Mouse (Mus musculus): ENCODE data around the gene Ttc17. TPM values are rescaled to one million over a fixed set of nuclear protein-coding genes. Genes with fewer than 3 reads are reported as not detected.
A peak's percentile ranks its signal among the peaks of the same experiment; 100 is the strongest.

The Ttc17 gene
- total and polyA plus RNA-seq, 2 experiments from 2014 or later = 19.1 to 22.9 TPM

- DNase-seq (ENCODE audit: low spot score) = no peak
- Histone ChIP-seq H3K4me1 (ENCODE audit: insufficient read depth, low read length) (0 out of 2 replicates have a peak, but pooled peaks cover 13% of the 10 kb centered on the region), H3K27ac (no peak overlapping the region), H3K36me3 (ENCODE audit: insufficient read depth, low read length) (no peaks in the 10 kb centered on the region), H3K27me3 (ENCODE audit: insufficient read depth, low read length) (no peaks in the 10 kb centered on the region), H3K9ac (replicated peaks; ENCODE audit: low read length) (no peak overlapping the region), H3K4me2 (ENCODE audit: low read depth, low read length) (no peak overlapping the region), H3K9me3 (ENCODE audit: low read length) (no peaks in the 10 kb centered on the region), H3K4me3 (ENCODE audit: low read length) (no peak overlapping the region)
- ATAC-seq = no peak
- 30% methylated on average over 5 of the region's 5 CpGs for WGBS
- TF ChIP-seq CTCF (IDR thresholded peaks at IDR 0.05; ENCODE audit: low read depth) = no peak
Measured at GRCm38 (mm10) chr2:94288086-94288485, 118.4 kb downstream of the Ttc17 start.

- TF ChIP-seq CTCF (IDR thresholded peaks at IDR 0.05; ENCODE audit: low read depth) = no peak
- Histone ChIP-seq H3K4me1 (ENCODE audit: insufficient read depth, low read length) (0 out of 2 replicates have a peak, but pooled peaks cover 13% of the 10 kb centered on the region), H3K27ac (no peak overlapping the region), H3K27me3 (ENCODE audit: insufficient read depth, low read length) (no peaks in the 10 kb centered on the region), H3K4me2 (ENCODE audit: low read depth, low read length) (no peak overlapping the region), H3K9me3 (ENCODE audit: low read length) (no peaks in the 10 kb centered on the region), H3K9ac (replicated peaks; ENCODE audit: low read length) (no peak overlapping the region), H3K4me3 (ENCODE audit: low read length) (no peak overlapping the region), H3K36me3 (ENCODE audit: insufficient read depth, low read length) (no peaks in the 10 kb centered on the region)
- ATAC-seq = no peak
- 47% methylated on average over 7 of the region's 7 CpGs for WGBS
- no peak for DNase-seq (ENCODE audit: low spot score)
Measured at GRCm38 (mm10) chr2:94287435-94287834, 119.1 kb downstream of the Ttc17 start.

GRCm38 (mm10) chr2:94283526-94283925 lies 123.0 kb downstream of the Ttc17 start:
- no peak for TF ChIP-seq CTCF (IDR thresholded peaks at IDR 0.05; ENCODE audit: low read depth)
- WGBS = 70% methylated on average over 6 of the region's 6 CpGs
- H3K9ac ChIP-seq (replicated peaks; ENCODE audit: low read length) = no peak overlapping the region
- H3K4me3 ChIP-seq (ENCODE audit: low read length) = no peak overlapping the region
- ATAC-seq (no peak), DNase-seq (ENCODE audit: low spot score) (no peak)
- no peaks in the 10 kb centered on the region for H3K36me3 ChIP-seq (ENCODE audit: insufficient read depth, low read length)
- H3K4me1 ChIP-seq (ENCODE audit: insufficient read depth, low read length) = no peaks in the 10 kb centered on the region
- no peaks in the 10 kb centered on the region for H3K9me3 ChIP-seq (ENCODE audit: low read length)
- no peak overlapping the region for H3K27ac ChIP-seq
- H3K27me3 ChIP-seq (ENCODE audit: insufficient read depth, low read length) = no peaks in the 10 kb centered on the region
- no peak overlapping the region for H3K4me2 ChIP-seq (ENCODE audit: low read depth, low read length)

GRCm38 (mm10) chr2:94279596-94279995 lies 126.9 kb downstream of the Ttc17 start:
- Histone ChIP-seq H3K27ac (no peak overlapping the region), H3K36me3 (ENCODE audit: insufficient read depth, low read length) (no peaks in the 10 kb centered on the region), H3K4me1 (ENCODE audit: insufficient read depth, low read length) (no peaks in the 10 kb centered on the region), H3K27me3 (ENCODE audit: insufficient read depth, low read length) (no peaks in the 10 kb centered on the region), H3K9ac (replicated peaks; ENCODE audit: low read length) (no peak overlapping the region), H3K4me2 (ENCODE audit: low read depth, low read length) (no peak overlapping the region), H3K4me3 (ENCODE audit: low read length) (no peak overlapping the region), H3K9me3 (ENCODE audit: low read length) (no peaks in the 10 kb centered on the region)
- DNase-seq (ENCODE audit: low spot score) (no peak), ATAC-seq (no peak)
- TF ChIP-seq CTCF (IDR thresholded peaks at IDR 0.05; ENCODE audit: low read depth) = no peak
- 88% methylated on average over 5 of the region's 5 CpGs for WGBS

GRCm38 (mm10) chr2:94276103-94276502 lies 130.4 kb downstream of the Ttc17 start:
- Histone ChIP-seq H3K27me3 (ENCODE audit: insufficient read depth, low read length) (no peaks in the 10 kb centered on the region), H3K4me3 (ENCODE audit: low read length) (no peak overlapping the region), H3K9me3 (ENCODE audit: low read length) (no peaks in the 10 kb centered on the region), H3K27ac (no peak overlapping the region), H3K36me3 (ENCODE audit: insufficient read depth, low read length) (no peaks in the 10 kb centered on the region), H3K4me1 (ENCODE audit: insufficient read depth, low read length) (no peaks in the 10 kb centered on the region), H3K9ac (replicated peaks; ENCODE audit: low read length) (no peak overlapping the region), H3K4me2 (ENCODE audit: low read depth, low read length) (no peak overlapping the region)
- DNase-seq (ENCODE audit: low spot score) = no peak
- no peak for TF ChIP-seq CTCF (IDR thresholded peaks at IDR 0.05; ENCODE audit: low read depth)
- 72% methylated on average over 4 of the region's 4 CpGs for WGBS
- ATAC-seq = no peak

- no peak for TF ChIP-seq CTCF (IDR thresholded peaks at IDR 0.05; ENCODE audit: low read depth)
- Histone ChIP-seq H3K4me2 (ENCODE audit: low read depth, low read length) (no peak overlapping the region), H3K4me1 (ENCODE audit: insufficient read depth, low read length) (no peaks in the 10 kb centered on the region), H3K9ac (replicated peaks; ENCODE audit: low read length) (no peak overlapping the region), H3K27ac (no peak overlapping the region), H3K9me3 (ENCODE audit: low read length) (no peaks in the 10 kb centered on the region), H3K4me3 (ENCODE audit: low read length) (no peak overlapping the region), H3K36me3 (ENCODE audit: insufficient read depth, low read length) (no peaks in the 10 kb centered on the region), H3K27me3 (ENCODE audit: insufficient read depth, low read length) (no peaks in the 10 kb centered on the region)
- DNase-seq (ENCODE audit: low spot score) (no peak), ATAC-seq (no peak)
- WGBS = 69% methylated on average over 3 of the region's 3 CpGs
Measured at GRCm38 (mm10) chr2:94275658-94276057, 130.8 kb downstream of the Ttc17 start.

- no peaks in the 10 kb centered on the region for H3K9me3 ChIP-seq (ENCODE audit: low read length)
- no peaks in the 10 kb centered on the region for H3K36me3 ChIP-seq (ENCODE audit: insufficient read depth, low read length)
- ATAC-seq = peak; percentile 93
- TF ChIP-seq CTCF (IDR thresholded peaks at IDR 0.05; ENCODE audit: low read depth) = no peak
- no peaks in the 10 kb centered on the region for H3K27me3 ChIP-seq (ENCODE audit: insufficient read depth, low read length)
- under 1% methylated on average over 69 of the region's 72 CpGs for WGBS
- H3K4me1 ChIP-seq (ENCODE audit: insufficient read depth, low read length) = no peaks in the 10 kb centered on the region
- peak overlapping the region; percentile 84 for H3K27ac ChIP-seq
- H3K4me2 ChIP-seq (ENCODE audit: low read depth, low read length) = peak overlapping the region; percentile 74
- peak; percentile 93 for DNase-seq (ENCODE audit: low spot score)
- H3K4me3 ChIP-seq (ENCODE audit: low read length) = peak overlapping the region; percentile 51
- H3K9ac ChIP-seq (replicated peaks; ENCODE audit: low read length) = peak overlapping the region; percentile 70
Measured at GRCm38 (mm10) chr2:94273154-94274021, 133.1 kb downstream of the Ttc17 start.
